Mouse (Mus musculus): ENCODE measurements at regions not wholly inside any gene's neighbourhood (a gene's known extent, or its start where the extent isn't known, plus 50 kb on each side); places are given as distances from the start of the nearest gene placed in this dataset.
"Not testable (repeated sequence)": the region's sequence is repeated elsewhere in the genome, so short reads cannot be mapped to it uniquely, and the experiment has no call there.

DNA sequence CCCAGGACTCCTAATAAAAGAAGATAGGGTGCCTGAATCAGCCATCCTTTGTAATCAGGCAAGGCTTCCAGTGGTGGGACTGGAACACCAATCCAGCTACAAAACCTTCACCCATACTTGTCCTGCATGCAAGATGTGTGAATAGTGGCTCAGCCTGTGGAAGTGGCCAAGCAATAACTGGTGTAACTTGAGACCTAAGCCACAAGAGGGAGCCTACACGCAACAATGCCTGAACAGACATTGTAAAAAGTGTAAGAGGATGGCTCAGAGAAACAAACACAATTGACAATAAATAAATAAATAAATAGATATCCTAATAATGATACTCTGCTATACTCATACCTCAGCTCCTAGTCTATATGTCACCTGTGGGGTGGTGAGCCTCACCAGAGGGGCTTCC lies 781.5 kb upstream of the Cdh20 start:
- DNase-seq (ENCODE audit: extremely low spot score in 1 of 2, low spot score in 1 of 2): peak; percentile 7 to 9

DNA sequence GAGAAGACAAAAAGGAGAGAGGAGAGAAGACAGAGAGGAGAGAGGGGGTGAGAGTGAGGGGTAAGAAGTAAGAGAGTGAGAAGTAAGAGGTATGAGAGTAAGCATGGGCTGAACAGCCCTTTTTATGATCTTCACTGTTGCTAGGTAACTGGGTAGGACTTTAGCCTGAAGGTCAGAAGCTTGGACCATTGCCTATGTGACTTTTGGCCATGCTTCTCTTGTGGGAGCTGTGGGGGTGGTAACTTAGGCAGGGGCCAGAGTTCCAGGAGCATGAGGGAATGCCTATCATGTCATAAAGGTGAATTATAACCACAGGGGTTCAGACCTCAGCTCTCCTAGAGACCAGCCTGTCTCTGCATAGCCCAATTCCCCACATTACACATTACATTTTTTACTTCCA lies 765.4 kb upstream of the Cdh20 start:
- not testable (repeated sequence) for DNase-seq (ENCODE audit: extremely low spot score in 1 of 2, low spot score in 1 of 2)

DNA sequence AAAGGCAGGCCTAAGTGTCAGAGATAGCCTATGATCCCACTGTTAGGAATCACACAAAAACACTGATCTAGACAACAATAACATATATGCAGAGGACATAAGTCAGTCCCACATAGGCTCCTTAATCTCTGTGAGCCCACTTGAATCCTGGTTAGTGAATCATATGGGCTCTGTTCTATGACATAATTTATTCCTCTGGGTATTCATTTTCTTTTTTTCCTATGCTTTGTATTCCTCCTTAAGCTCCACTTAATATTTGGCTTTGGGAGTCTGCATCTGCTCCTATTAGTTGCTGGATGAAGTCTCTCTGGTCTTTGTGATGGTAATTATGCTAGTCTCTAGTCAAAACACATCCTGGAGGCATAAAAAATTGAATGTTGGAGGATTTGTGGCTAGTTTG lies 738.7 kb upstream of the Cdh20 start:
- no peak for DNase-seq (ENCODE audit: extremely low spot score in 1 of 2, low spot score in 1 of 2)

- no peak for DNase-seq (ENCODE audit: extremely low spot score in 1 of 2, low spot score in 1 of 2)
Measured at GRCm38 (mm10) chr1:104048440-104048839, 719.9 kb upstream of the Cdh20 start.

DNA sequence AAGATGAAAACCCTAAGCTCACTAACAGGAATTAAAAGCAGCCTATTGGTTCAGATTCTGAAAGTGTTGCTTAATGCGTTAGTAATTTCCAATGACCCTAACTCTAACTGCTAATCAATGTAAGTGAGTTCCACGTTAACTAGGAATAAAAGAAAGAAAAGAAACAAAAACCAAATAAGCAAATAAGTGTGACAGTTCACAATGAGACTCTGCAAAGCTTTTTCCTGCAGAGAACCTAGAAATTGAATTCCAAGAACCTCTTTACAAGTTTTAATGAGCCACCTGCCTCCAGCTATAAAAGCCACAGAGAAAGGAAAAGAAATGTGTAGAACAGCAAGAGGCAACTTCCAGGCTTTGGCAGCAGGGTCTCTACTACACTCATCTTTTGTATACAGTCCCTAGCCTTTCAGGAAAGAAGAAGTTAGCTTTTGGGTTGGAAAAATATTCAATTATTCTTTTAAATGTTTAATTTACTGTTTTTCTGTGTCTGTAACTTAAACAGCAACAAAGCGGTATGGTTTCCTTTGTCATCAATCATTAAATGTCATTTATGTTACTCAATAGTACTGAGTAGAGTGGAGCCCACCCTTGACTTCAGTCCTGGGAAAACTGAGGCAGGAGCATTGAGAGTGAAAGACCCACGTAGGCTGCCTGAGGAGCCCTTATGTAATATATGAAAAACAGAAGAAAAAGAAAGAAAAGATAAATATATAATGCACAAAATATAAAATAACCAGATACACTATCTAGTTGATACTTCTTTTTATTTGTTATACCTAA lies 719.0 kb upstream of the Cdh20 start:
- DNase-seq (ENCODE audit: extremely low spot score in 1 of 2, low spot score in 1 of 2): no peak

All from layer of hippocampus, postnatal 25 days (tissue).